Mouse (Mus musculus) cerebellum, adult 9-11 months (tissue): Measurements from ENCODE around the gene Gm15085.
"Not testable (repeated sequence)": the region's sequence is repeated elsewhere in the genome, so short reads cannot be mapped to it uniquely, and the experiment has no call there.

Experiments used
- DNase-seq: peaks from one replicate; pipeline ENCODE4 v3.0.0; 2022

Gene Gm15085

GRCm38 (mm10) chrX:149447317-149447716, at the start of gene Gm15085:
Gene Gm15085, plus strand, starts transcription at chrX:149447617.
- not testable (repeated sequence) for DNase-seq
